Mouse (Mus musculus): ENCODE measurements around the gene Adgrb2. TPM values are rescaled to one million over a fixed set of nuclear protein-coding genes. Genes with fewer than 3 reads are reported as not detected.

The Adgrb2 gene
- total and polyA plus RNA-seq, 3 experiments = 0.04 to 0.15 TPM; not detected in 1

DNA sequence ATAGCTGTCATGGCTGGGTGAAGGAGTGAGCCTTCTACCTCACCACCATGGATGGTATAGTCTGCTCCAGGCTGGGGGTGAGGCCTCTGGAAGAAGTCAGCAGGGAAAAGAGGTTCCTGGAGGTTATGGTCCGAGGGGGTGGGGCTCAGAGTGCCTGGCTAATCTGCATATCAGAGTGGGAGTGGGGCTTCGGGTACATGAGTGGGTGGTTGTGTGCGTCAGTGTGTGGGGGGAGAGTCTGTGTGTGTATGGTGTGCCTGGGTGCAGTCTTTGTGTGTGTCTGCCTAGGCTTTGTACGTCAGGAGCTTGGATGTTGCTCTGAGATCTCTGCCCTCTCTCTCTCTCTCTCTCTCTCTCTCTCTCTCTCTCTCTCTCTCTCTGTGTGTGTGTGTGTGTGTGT, 5.7 kb upstream of the Adgrb2 start:
- no peaks in the 10 kb centered on the region for H3K9me3 ChIP-seq (replicated peaks; ENCODE audit: insufficient read depth, low read length)
- TF ChIP-seq MYB (IDR thresholded peaks at IDR 0.05; ENCODE audit: low read depth, low read length) (no peak), BHLHE40 (IDR thresholded peaks at IDR 0.05; ENCODE audit: borderline replicate concordance, low read depth, low read length) (no peak), JUND (IDR thresholded peaks at IDR 0.05; ENCODE audit: low read depth, low read length) (no peak), MEF2A (IDR thresholded peaks at IDR 0.05; ENCODE audit: extremely low read depth, insufficient replicate concordance, low read depth, low read length, poor library complexity, severe bottlenecking) (no peak)
- no peaks in the 10 kb centered on the region for H3K36me3 ChIP-seq (ENCODE audit: control insufficient read depth in 1 of 2, insufficient read depth in 2 of 2, low read length in 2 of 2)
- peaks cover 0 to 5% of the 10 kb centered on the region in 2 experiments; a peak in 3 of 4 replicates for H3K27me3 ChIP-seq (ENCODE audit: control insufficient read depth in 1 of 2, insufficient read depth in 2 of 2, low read length in 2 of 2)
- no peaks in the 10 kb centered on the region for H3K4me1 ChIP-seq (ENCODE audit: control insufficient read depth in 1 of 2, insufficient read depth in 2 of 2, low read length in 2 of 2)
- no peak overlapping the region for H3K4me3 ChIP-seq (ENCODE audit: control insufficient read depth in 1 of 2, insufficient read depth in 1 of 2, low read depth in 2 of 2, low read length in 2 of 2)
- no peaks in the 10 kb centered on the region for H3K79me2 ChIP-seq (ENCODE audit: control insufficient read depth, insufficient read depth, low read length, poor library complexity)
- DNase-seq (ENCODE audit: low read depth, low spot score) = no peak
- H3K27ac ChIP-seq (ENCODE audit: control insufficient read depth, low read depth, low read length) = no peak overlapping the region
- no peak overlapping the region for H3K9ac ChIP-seq (ENCODE audit: control insufficient read depth, low read depth, low read length, poor library complexity, severe bottlenecking)

DNA sequence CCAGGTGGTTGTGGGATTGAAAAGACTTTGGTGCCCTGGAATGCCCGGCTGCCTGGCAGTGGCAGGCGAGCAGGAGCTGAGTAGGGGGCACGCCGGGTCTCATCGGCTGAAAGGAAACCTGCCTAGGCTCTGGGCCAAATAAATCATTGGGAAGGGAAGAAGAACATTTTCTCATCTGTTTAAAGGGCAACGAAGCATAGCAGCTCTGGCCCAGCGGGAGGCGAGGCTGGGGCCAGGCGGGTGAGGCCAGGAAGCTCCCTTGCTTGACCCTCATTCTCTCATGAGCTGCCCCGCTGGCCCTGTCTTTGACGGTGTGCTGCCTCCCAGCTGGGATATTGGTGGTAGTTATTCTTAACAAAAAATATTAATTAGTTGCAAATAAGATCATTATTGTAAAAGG, 3.0 kb upstream of the Adgrb2 start:
- H3K4me3 ChIP-seq (ENCODE audit: control insufficient read depth in 1 of 2, insufficient read depth in 1 of 2, low read depth in 2 of 2, low read length in 2 of 2) = no peak overlapping the region
- TF ChIP-seq USF2 (IDR thresholded peaks at IDR 0.05; ENCODE audit: borderline replicate concordance in 1 of 2, insufficient read depth in 1 of 2, low read depth in 1 of 2, low read length in 2 of 2) (no peak), ZNF384 (IDR thresholded peaks at IDR 0.05; ENCODE audit: low read depth, low read length) (no peak), MAFK (IDR thresholded peaks at IDR 0.05; ENCODE audit: borderline replicate concordance, low read depth, low read length) (no peak), GATA1 (IDR thresholded peaks at IDR 0.05; ENCODE audit: low read depth, low read length) (no peak), SMC3 (IDR thresholded peaks at IDR 0.05; ENCODE audit: low read depth, low read length) (no peak), TBP (IDR thresholded peaks at IDR 0.05; ENCODE audit: low read depth, low read length) (no peak), GABPA (IDR thresholded peaks at IDR 0.05; ENCODE audit: low read depth, low read length) (no peak)
- no peak overlapping the region for H3K27ac ChIP-seq (ENCODE audit: control insufficient read depth, low read depth, low read length)
- no peak for DNase-seq (ENCODE audit: low read depth, low spot score)
- H3K27me3 ChIP-seq (ENCODE audit: control insufficient read depth in 1 of 2, insufficient read depth in 2 of 2, low read length in 2 of 2) = no peaks in the 10 kb centered on the region; a peak in 2 of 4 replicates
- H3K9me3 ChIP-seq (replicated peaks; ENCODE audit: insufficient read depth, low read length) = no peaks in the 10 kb centered on the region
- H3K36me3 ChIP-seq (ENCODE audit: control insufficient read depth in 1 of 2, insufficient read depth in 2 of 2, low read length in 2 of 2) = no peaks in the 10 kb centered on the region
- H3K79me2 ChIP-seq (ENCODE audit: control insufficient read depth, insufficient read depth, low read length, poor library complexity) = no peaks in the 10 kb centered on the region
- no peak overlapping the region for H3K9ac ChIP-seq (ENCODE audit: control insufficient read depth, low read depth, low read length, poor library complexity, severe bottlenecking)
- H3K4me1 ChIP-seq (ENCODE audit: control insufficient read depth in 1 of 2, insufficient read depth in 2 of 2, low read length in 2 of 2) = no peaks in the 10 kb centered on the region

GRCm38 (mm10) chr4:129983046-129983445, 1.6 kb upstream of the Adgrb2 start:
- no peaks in the 10 kb centered on the region for H3K4me1 ChIP-seq (ENCODE audit: control insufficient read depth in 1 of 2, insufficient read depth in 2 of 2, low read length in 2 of 2)
- no peaks in the 10 kb centered on the region for H3K36me3 ChIP-seq (ENCODE audit: control insufficient read depth in 1 of 2, insufficient read depth in 2 of 2, low read length in 2 of 2)
- H3K27ac ChIP-seq (ENCODE audit: control insufficient read depth, low read depth, low read length) = no peak overlapping the region
- no peaks in the 10 kb centered on the region for H3K79me2 ChIP-seq (ENCODE audit: control insufficient read depth, insufficient read depth, low read length, poor library complexity)
- no peak overlapping the region for H3K9ac ChIP-seq (ENCODE audit: control insufficient read depth, low read depth, low read length, poor library complexity, severe bottlenecking)
- no peaks in the 10 kb centered on the region; a peak in 1 of 4 replicates for H3K27me3 ChIP-seq (ENCODE audit: control insufficient read depth in 1 of 2, insufficient read depth in 2 of 2, low read length in 2 of 2)
- no peak for DNase-seq (ENCODE audit: low read depth, low spot score)
- no peak overlapping the region for H3K4me3 ChIP-seq (ENCODE audit: control insufficient read depth in 1 of 2, insufficient read depth in 1 of 2, low read depth in 2 of 2, low read length in 2 of 2)
- TF ChIP-seq MYC (IDR thresholded peaks at IDR 0.05; ENCODE audit: low read depth, low read length) (no peak), TAL1 (IDR thresholded peaks at IDR 0.05; ENCODE audit: low read length) (no peak), ZKSCAN1 (IDR thresholded peaks at IDR 0.05; ENCODE audit: low read depth, low read length) (no peak)
- no peaks in the 10 kb centered on the region for H3K9me3 ChIP-seq (replicated peaks; ENCODE audit: insufficient read depth, low read length)

All from MEL (cell line).